ENCODE assay signal across 17 mouse cellular contexts in genomic region chr7:139381877-139382276, GRCm38 (mm10). TPM values are rescaled to one million over a fixed set of nuclear protein-coding genes. Genes with fewer than 3 reads are reported as not detected.
DNase-seq lines count a peak whose midpoint lies in the region; ATAC-seq lines count a peak whose summit lies in the region.
"Had no signal": no experiment of that assay in that cellular context is flagged by ENCODE, and none has a peak within 500 bp of the region (broad histone marks: within the 10 kb centered on the region; RNA-seq: fewer than 3 reads in every experiment).

No protein-coding gene starts in this region.

- H3K9me3 ChIP-seq in midbrain, embryonic 11.5 days (ENCODE audit: control insufficient read depth, low read length) = no peaks in the 10 kb centered on the region
- H3K9me3 ChIP-seq in midbrain, embryonic 14.5 days (ENCODE audit: control insufficient read depth, low read length) = no peaks in the 10 kb centered on the region

- no peak for ATAC-seq in midbrain, embryonic 11.5 days (ENCODE audit: low FRiP score)
- no peak for ATAC-seq in midbrain, embryonic 14.5 days (ENCODE audit: low FRiP score, low TSS enrichment)
- ATAC-seq: activated CD4-positive, CD25-positive, alpha-beta regulatory T cell, adult 4 months; CD4-positive, CD25-positive, alpha-beta regulatory T cell, adult 4 months; Patski had no signal

- no peaks in the 10 kb centered on the region for H3K4me1 ChIP-seq in midbrain, embryonic 11.5 days (ENCODE audit: control insufficient read depth, insufficient read depth, low read length)
- H3K4me1 ChIP-seq in midbrain, embryonic 14.5 days (ENCODE audit: control insufficient read depth, insufficient read depth, low read length) = no peaks in the 10 kb centered on the region

- H3K9ac ChIP-seq in midbrain, embryonic 11.5 days (ENCODE audit: low read length) = no peak overlapping the region
- no peak overlapping the region for H3K9ac ChIP-seq in midbrain, embryonic 14.5 days (replicated peaks; ENCODE audit: low read length)

- no peak overlapping the region for H3K27ac ChIP-seq in midbrain, embryonic 11.5 days (ENCODE audit: low read depth, low read length)
- H3K27ac ChIP-seq in midbrain, embryonic 14.5 days (replicated peaks; ENCODE audit: low read depth, low read length) = no peak overlapping the region

- DNase-seq in heart, adult 11 months = peak; percentile 66
- no peak for DNase-seq in heart, postnatal 4 days
- peak; percentile 60 for DNase-seq in midbrain, embryonic 11.5 days (ENCODE audit: low spot score, missing footprints)
- no peak for DNase-seq in midbrain, embryonic 14.5 days
- DNase-seq: adrenal gland, adult 2 months; adrenal gland, adult 8-10 months; adrenal gland, postnatal 10 days; adrenal gland, postnatal 25 days; adrenal gland, postnatal 36 days; B cell, adult 2 months; cerebellum, adult 11 months; cerebellum, adult 11-12 months; cerebellum, adult 18-20 months had no signal

- H3K4me2 ChIP-seq in midbrain, embryonic 11.5 days = no peak overlapping the region
- no peak overlapping the region for H3K4me2 ChIP-seq in midbrain, embryonic 14.5 days (ENCODE audit: low read length)

- H3K36me3 ChIP-seq in midbrain, embryonic 11.5 days (ENCODE audit: control insufficient read depth, insufficient read depth, low read length) = no peaks in the 10 kb centered on the region
- H3K36me3 ChIP-seq in midbrain, embryonic 14.5 days (ENCODE audit: control insufficient read depth, insufficient read depth, low read length) = no peaks in the 10 kb centered on the region
- H3K36me3 ChIP-seq: G1E had no signal

- H3K4me3 ChIP-seq in midbrain, embryonic 11.5 days (ENCODE audit: low read depth, low read length) = no peak overlapping the region
- H3K4me3 ChIP-seq in midbrain, embryonic 14.5 days (replicated peaks; ENCODE audit: low read depth, low read length) = no peak overlapping the region

- H3K27me3 ChIP-seq in midbrain, embryonic 11.5 days (ENCODE audit: control insufficient read depth, insufficient read depth, low read length) = no peaks in the 10 kb centered on the region
- H3K27me3 ChIP-seq in midbrain, embryonic 14.5 days (ENCODE audit: control insufficient read depth, insufficient read depth, low read length) = no peaks in the 10 kb centered on the region
- H3K27me3 ChIP-seq: Patski had no signal

- WGBS in midbrain, embryonic 11.5 days = 73% methylated on average over 2 of the region's 2 CpGs
- 81% methylated on average over 2 of the region's 2 CpGs for whole genome bisulfite sequencing in midbrain, embryonic 14.5 days

RNA-seq across cellular contexts. Expression of gene Inpp5a, which starts 7.0 kb away (rescaled TPM):
- 100 to 1,000 TPM; 183 to 186 TPM for total RNA-seq in heart, postnatal 4 days (2021)
- polyA plus RNA-seq in midbrain, embryonic 11.5 days (2014; fragmentation: Nextera tagmentation; extraction: Ambion mirVana) = 23.2 and 25.2 TPM in 2 replicates
- polyA plus RNA-seq in midbrain, embryonic 14.5 days (2014; fragmentation: Nextera tagmentation; extraction: Ambion mirVana) = 21.0 and 23.0 TPM in 2 replicates

Comparison
In these comparisons a context has a peak if more than half of its experiments do, and no peak if none do; other contexts are left out.
1. DNase-seq: peak in heart, adult 11 months (single experiment) and midbrain, embryonic 11.5 days (single experiment); none in heart, postnatal 4 days (single experiment) and midbrain, embryonic 14.5 days (single experiment).